Mouse (Mus musculus) heart, adult 2 months (tissue): Measurements from ENCODE around the gene Nfia. TPM values are rescaled to one million over a fixed set of nuclear protein-coding genes. Genes with fewer than 3 reads are reported as not detected.

Experiments used
- DNase-seq, 2 experiments: peaks; one replicate each; pipeline ENCODE4 v3.0.0; 2021
- H3K27ac ChIP-seq: fragments of 200-600 bp; 2 replicates; pipeline ENCODE4 v1.8.1; 2022
- H3K27me3 ChIP-seq: fragments of 200-500 bp; 2 replicates; pipeline ENCODE4 v1.6.1; 2012; ENCODE audit warnings: mild to moderate bottlenecking, low read length, inconsistent platforms, mixed read lengths; ENCODE audit not compliant: control insufficient read depth, insufficient read depth
- H3K36me3 ChIP-seq: fragments of 200-500 bp; 2 replicates; pipeline ENCODE4 v1.6.1; 2012; ENCODE audit warnings: low read length, inconsistent platforms; ENCODE audit not compliant: control insufficient read depth, insufficient read depth
- H3K4me1 ChIP-seq: fragments of 200-500 bp; 2 replicates; pipeline ENCODE4 v1.6.1; 2011; ENCODE audit warnings: low read length; ENCODE audit not compliant: control insufficient read depth, insufficient read depth
- H3K4me3 ChIP-seq: fragments of 200-600 bp; 2 replicates; pipeline ENCODE4 v1.8.1; 2022
- H3K79me2 ChIP-seq: fragments of 200-500 bp; replicated peaks from 2 replicates; pipeline ENCODE4 v1.6.1; 2012; ENCODE audit warnings: mild to moderate bottlenecking, inconsistent platforms, low read length, moderate library complexity, mixed read lengths; ENCODE audit not compliant: control insufficient read depth, insufficient read depth
- H3K9ac ChIP-seq: fragments of 200-500 bp; 2 replicates; pipeline ENCODE4 v1.6.1; 2012; ENCODE audit warnings: low read depth, mild to moderate bottlenecking, control low read depth, inconsistent platforms, low read length, mixed read lengths
- CTCF ChIP-seq: fragments of 200-600 bp; IDR thresholded peaks from 2 replicates; pipeline ENCODE4 v1.8.1; 2022; ENCODE audit warnings: antibody characterized with exemption, mild to moderate bottlenecking, moderate library complexity
- EP300 ChIP-seq: fragments of 200-500 bp; IDR thresholded peaks from 2 replicates; pipeline ENCODE4 v1.6.1; 2011; ENCODE audit warnings: low read depth, low read length, control low read depth; ENCODE audit not compliant: insufficient read depth
- POLR2A ChIP-seq: fragments of 200-500 bp; IDR thresholded peaks from 2 replicates; pipeline ENCODE4 v1.6.1; 2011; ENCODE audit warnings: mild to moderate bottlenecking, low read depth, low read length, control low read depth; ENCODE audit not compliant: insufficient read depth
- WGBS: fragments of 180-500 bp; shearing (Covaris S2); methylation state at CpG from one replicate; pipeline ENCODE4 v1.1.7; 2018; 5-methylcytosine and 5-hydroxymethylcytosine counted together
- intact Hi-C: fragments of 180-260 bp; cut with DNase I; formaldehyde crosslinking; loops from one replicate; pipeline ENCODE4 v1.15.1; 2025
- polyA plus RNA-seq: library from polyadenylated mRNA; depleted of rRNA; stranded (reverse); fragments of >200 nt; gene quantifications from 2 replicates; pipeline ENCODE4 v1.2.3, GENCODE M21; 2012
- total RNA-seq, 2 experiments: library from RNA; stranded (reverse); gene quantifications; 2 replicates each; pipeline ENCODE4 v1.2.3; 2021

The Nfia gene
- total and polyA plus RNA-seq, 3 experiments, result 70.3 to 128 (median 126) TPM

DNA sequence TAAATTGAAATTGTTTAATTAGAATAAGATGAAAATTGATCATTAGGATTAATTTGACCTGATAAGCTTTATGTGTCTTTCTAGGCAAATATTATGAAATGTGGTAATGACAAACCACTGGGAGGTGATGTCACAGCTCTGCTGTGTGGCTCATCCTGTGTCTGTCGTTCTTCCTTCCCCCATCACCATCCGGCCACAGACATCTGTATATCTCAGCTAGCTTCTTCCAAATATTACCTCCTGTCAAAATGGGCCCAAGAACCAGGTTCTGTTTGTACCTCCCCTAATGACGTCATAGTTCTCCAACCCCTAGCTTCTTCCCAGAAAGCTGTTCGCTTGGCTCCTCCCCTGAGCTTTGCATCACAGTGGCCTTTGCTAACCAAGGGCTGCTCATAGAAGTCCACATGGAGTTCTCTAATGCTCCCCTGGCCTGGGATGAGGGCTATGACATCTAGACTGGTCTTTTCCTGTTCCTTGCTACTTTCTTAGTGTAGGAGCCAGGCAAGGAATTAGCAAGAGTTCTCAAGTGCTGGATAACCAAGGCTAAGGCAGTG is 324.6 kb downstream of the Nfia start:
- Histone ChIP-seq H3K4me1 (peaks cover 23% of the 10 kb centered on the region), H3K27ac (no peak overlapping the region), H3K9ac (no peak overlapping the region), H3K36me3 (peaks cover 16% of the 10 kb centered on the region), H3K79me2 (no peaks in the 10 kb centered on the region), H3K27me3 (no peaks in the 10 kb centered on the region), H3K4me3 (no peak overlapping the region)
- 59% methylated on average over 4 of the region's 4 CpGs for WGBS
- no peak for DNase-seq
- TF ChIP-seq EP300 (no peak), POLR2A (no peak), CTCF (no peak)
- intact Hi-C loops, result no loop called here

DNA sequence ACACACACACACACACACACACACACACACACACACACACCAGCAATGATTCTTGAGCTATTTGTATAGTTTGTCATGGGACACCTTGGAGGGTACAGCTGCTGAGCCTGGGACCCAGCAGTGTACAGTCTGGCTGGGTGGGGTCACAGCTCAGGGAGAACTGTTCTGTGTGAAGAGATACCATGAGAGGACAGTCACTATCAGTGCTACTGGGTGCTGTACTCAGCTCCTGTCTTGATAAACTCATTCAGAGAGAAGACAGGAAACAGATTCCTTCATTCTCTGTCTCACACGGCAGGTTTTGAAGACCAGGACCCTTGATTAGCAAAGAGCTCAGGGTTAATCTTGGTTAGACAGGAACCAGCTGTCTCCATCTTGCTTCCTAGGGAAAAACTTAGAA is 326.1 kb downstream of the Nfia start:
- Histone ChIP-seq H3K4me3 (no peak overlapping the region), H3K79me2 (no peaks in the 10 kb centered on the region), H3K27ac (no peak overlapping the region), H3K4me1 (peaks cover 12% of the 10 kb centered on the region), H3K27me3 (no peaks in the 10 kb centered on the region), H3K9ac (no peak overlapping the region), H3K36me3 (peaks cover 6% of the 10 kb centered on the region)
- intact Hi-C loops, result no loop called here
- 14% methylated on average over 1 of the region's 1 CpGs for WGBS
- TF ChIP-seq EP300, result no peak
- TF ChIP-seq CTCF, result no peak
- TF ChIP-seq POLR2A, result no peak
- DNase-seq, result no peak

DNA sequence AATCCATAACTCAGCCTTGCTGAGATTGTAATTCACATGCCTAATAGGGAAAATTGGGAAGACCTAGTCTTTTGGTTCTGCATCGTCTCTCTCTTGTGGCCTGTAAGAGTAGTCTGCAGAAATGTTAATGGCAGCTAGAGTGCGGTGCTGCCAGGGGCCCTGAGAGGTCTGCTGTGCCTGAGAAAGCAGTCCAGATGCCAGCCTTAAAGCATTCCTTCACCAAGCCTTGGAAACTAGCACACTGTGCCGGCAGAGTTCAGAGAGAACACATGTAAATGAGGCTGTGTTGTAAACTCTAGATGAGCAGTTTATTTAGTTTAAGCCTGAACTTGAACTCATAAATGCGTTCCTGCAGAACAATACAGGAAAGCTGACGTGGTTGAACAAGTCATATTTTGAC is 326.9 kb downstream of the Nfia start:
- Histone ChIP-seq H3K4me1 (peaks cover 18% of the 10 kb centered on the region), H3K9ac (no peak overlapping the region), H3K4me3 (no peak overlapping the region), H3K27ac (no peak overlapping the region), H3K79me2 (no peaks in the 10 kb centered on the region), H3K27me3 (no peaks in the 10 kb centered on the region), H3K36me3 (peaks cover 7% of the 10 kb centered on the region)
- WGBS, result 89% methylated on average over 5 of the region's 5 CpGs
- TF ChIP-seq EP300, result no peak
- TF ChIP-seq CTCF, result no peak
- TF ChIP-seq POLR2A, result no peak
- intact Hi-C loops, result no loop called here
- DNase-seq, result no peak

DNA sequence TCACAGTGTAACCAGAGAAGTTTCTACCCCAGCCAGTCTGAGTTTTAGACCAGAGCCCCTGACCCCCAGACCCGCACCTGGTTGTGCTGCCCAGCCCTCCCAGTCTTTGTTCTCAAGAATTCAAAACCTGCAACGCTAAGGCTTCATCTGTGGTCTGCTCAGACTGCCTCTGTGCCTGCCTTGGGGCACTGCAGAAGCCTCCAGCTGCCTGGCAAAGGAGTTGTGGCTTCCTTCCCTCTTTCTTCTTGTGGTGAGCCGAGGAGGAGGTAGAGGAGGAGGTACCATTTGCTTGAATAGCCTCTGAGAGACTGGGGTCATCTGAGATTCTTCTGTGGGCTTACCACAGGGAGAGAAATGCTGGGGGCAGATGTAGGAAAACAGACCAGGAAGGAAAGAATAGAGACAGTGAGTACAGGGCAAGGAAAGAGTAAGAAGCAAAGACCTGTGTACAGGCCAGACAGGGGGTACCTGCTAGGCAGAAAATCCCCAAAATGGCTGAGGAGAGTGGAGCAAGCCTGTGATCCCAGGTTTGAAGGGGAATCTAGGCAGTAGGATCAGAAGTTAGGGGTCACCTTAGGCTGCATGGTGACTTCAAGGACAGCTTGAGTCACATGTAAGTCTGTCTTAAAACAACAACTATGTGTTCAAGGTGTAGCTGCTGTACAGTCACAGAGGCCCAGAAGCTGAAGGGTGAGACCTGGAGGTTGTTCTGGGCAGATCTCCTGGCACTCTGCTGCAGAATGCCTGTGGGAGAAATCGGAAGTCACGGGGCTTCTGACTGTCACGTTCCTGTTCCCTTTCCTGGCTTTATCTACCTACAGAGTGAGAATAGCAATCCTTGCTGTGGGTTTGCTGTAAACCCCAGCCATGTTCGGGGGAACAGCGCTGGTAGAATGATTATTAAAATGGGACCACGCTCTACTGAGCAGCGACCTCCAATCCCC is 328.9 kb downstream of the Nfia start:
- H3K27ac ChIP-seq, result peak overlapping the region; percentile 91
- H3K27me3 ChIP-seq, result no peaks in the 10 kb centered on the region
- intact Hi-C loops, result loop anchor here (1.0 kb wide), 1 partner anchor 7 kb away; no protein-coding TSS in a partner anchor
- peaks cover 30% of the 10 kb centered on the region for H3K4me1 ChIP-seq
- peaks cover 18% of the 10 kb centered on the region for H3K36me3 ChIP-seq
- H3K9ac ChIP-seq, result no peak overlapping the region
- peak in 1 of 2 experiments; percentile 55 for DNase-seq
- WGBS, result 30% methylated on average over 10 of the region's 10 CpGs
- no peak overlapping the region; the same call in 1 of the 2 replicates for H3K4me3 ChIP-seq
- H3K79me2 ChIP-seq, result no peaks in the 10 kb centered on the region
- TF ChIP-seq EP300 (peak; percentile 54; the same call in 1 of the 2 replicates), CTCF (no peak)

DNA sequence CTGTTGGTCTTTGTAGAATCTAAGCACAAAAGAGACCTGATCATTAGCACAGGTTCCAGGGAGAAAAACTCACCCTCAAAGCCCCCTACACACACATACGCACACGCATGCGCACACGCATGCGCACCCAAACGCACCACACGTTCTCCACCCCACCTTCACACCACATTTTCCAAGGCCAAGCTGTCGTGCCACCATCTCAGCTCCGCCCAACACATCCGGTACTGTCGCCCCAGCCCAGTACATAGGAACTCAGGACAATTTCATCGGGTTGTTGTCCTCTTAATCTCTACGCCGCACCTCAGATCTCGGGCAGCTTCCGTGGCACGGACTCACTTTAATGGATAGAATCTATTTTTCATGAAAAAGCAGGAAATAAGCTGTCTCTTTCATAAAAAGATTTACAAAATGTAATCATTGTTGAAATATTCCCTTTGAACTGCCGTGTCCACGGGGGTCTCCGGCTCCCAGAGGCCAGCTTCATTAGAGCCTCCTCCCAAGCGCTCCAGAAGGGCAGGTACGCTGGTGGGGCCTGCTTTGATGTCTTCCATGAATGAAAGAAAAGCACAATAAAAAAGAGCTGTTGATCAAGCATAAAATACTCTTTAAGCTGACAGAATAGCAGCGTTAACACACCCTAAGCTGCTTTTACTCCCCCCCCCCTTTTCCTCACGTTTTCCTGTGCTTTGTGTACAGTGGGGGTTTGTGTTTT is 330.2 kb downstream of the Nfia start:
- no peak overlapping the region for H3K9ac ChIP-seq
- H3K4me1 ChIP-seq, result peaks cover 37% of the 10 kb centered on the region
- intact Hi-C loops, result loop anchor here (1.0 kb wide), 1 partner anchor 8 kb away; no protein-coding TSS in a partner anchor
- no peaks in the 10 kb centered on the region for H3K27me3 ChIP-seq
- no peaks in the 10 kb centered on the region for H3K79me2 ChIP-seq
- 56% methylated on average over 24 of the region's 24 CpGs for WGBS
- DNase-seq, result peak; percentile 37 to 47
- no peak for TF ChIP-seq CTCF
- peak; percentile 73; the same call in 1 of the 2 replicates for TF ChIP-seq EP300
- peak; percentile 67 for TF ChIP-seq POLR2A
- H3K36me3 ChIP-seq, result peaks cover 28% of the 10 kb centered on the region
- H3K4me3 ChIP-seq, result no peak overlapping the region
- peak overlapping the region; percentile 91 for H3K27ac ChIP-seq

DNA sequence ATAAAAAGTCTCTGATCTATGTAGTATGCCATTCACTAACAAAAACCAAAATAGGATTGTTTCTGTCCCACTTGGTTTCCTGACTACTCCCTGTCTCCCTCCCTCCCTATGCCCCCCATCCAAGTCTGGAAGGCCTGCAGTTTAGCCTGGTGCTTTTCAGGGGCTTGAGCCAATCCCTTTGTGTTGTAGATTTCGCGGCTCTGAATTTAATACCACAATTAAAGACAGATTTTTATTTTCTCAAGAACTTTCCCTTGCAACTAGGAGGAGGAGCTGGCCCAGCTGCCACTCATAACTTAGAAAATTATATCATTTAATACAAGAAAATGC is 330.8 kb downstream of the Nfia start:
- Histone ChIP-seq H3K36me3 (peaks cover 32% of the 10 kb centered on the region), H3K4me3 (no peak overlapping the region), H3K9ac (no peak overlapping the region), H3K4me1 (peaks cover 38% of the 10 kb centered on the region), H3K79me2 (no peaks in the 10 kb centered on the region), H3K27ac (peak overlapping the region; percentile 91), H3K27me3 (no peaks in the 10 kb centered on the region)
- intact Hi-C loops, result no loop called here
- 36% methylated on average over 2 of the region's 2 CpGs for WGBS
- TF ChIP-seq CTCF, result no peak
- TF ChIP-seq EP300, result no peak
- no peak for TF ChIP-seq POLR2A
- DNase-seq, result no peak
